Mouse (Mus musculus): ENCODE results near the gene Gm21170. TPM values are rescaled to one million over a fixed set of nuclear protein-coding genes. Genes with fewer than 3 reads are reported as not detected.
"Not testable (repeated sequence)": the region's sequence is repeated elsewhere in the genome, so short reads cannot be mapped to it uniquely, and the experiment has no call there.

Gene Gm21170
- total RNA-seq (2021) (not detected), polyA plus RNA-seq (2012; rRNA removed) (not detected in 2 replicates)
- long read RNA-seq = 0 reads

GRCm38 (mm10) chrY:47690998-47691397 is at the start of gene Gm21170:
Gm21170 (minus strand) TSS chrY:47691098.
- not testable (repeated sequence) for DNase-seq

Other genes starting within 250 kb of the Gm21170 start
- gene Gm21256, start 240.1 kb downstream of the Gm21170 start, total RNA-seq (2021) = not detected
- not detected in 2 replicates for gene Gm21256, start 240.1 kb downstream of the Gm21170 start, polyA plus RNA-seq (2012; rRNA removed)